Mouse (Mus musculus) testis, adult 2 months (tissue): Measurements from ENCODE around the gene Ankrd35.

Experiments
- CTCF ChIP-seq: fragments of 200-500 bp; IDR thresholded peaks from 2 replicates; pipeline ENCODE4 v1.5.1; 2012; ENCODE audit warnings: low read depth, mild to moderate bottlenecking, inconsistent platforms, low read length, moderate library complexity; ENCODE audit not compliant: control insufficient read depth, insufficient read depth, insufficient replicate concordance
- POLR2A ChIP-seq: fragments of 200-500 bp; IDR thresholded peaks from 2 replicates; pipeline ENCODE4 v1.6.1; 2012; ENCODE audit warnings: low read depth, mild to moderate bottlenecking, inconsistent platforms, low read length, moderate library complexity; ENCODE audit not compliant: control insufficient read depth

- TF ChIP-seq POLR2A = no peak
- TF ChIP-seq CTCF = no peak
Measured at GRCm38 (mm10) chr3:96666916-96667315, 3.0 kb upstream of the Ankrd35 start.
